Mouse (Mus musculus) midbrain, embryonic 15.5 days (tissue): ENCODE results near the gene Rarb. TPM values are rescaled to one million over a fixed set of nuclear protein-coding genes. Genes with fewer than 3 reads are reported as not detected.
A peak's percentile ranks its signal among the peaks of the same experiment; 100 is the strongest.
"Not testable (repeated sequence)": the region's sequence is repeated elsewhere in the genome, so short reads cannot be mapped to it uniquely, and the experiment has no call there.

Experiments
- ATAC-seq: fragments of 200-750 bp; cut with Nextera tagmentation; replicated peaks from 2 replicates; pipeline ENCODE4 v1.8.0; 2017; ENCODE audit warnings: moderate TSS enrichment
- H3K27ac ChIP-seq: fragments of 300-500 bp; sonication (generic); 2 replicates; pipeline ENCODE4 v1.5.1; 2015; ENCODE audit warnings: mild to moderate bottlenecking, inconsistent platforms
- H3K27me3 ChIP-seq: fragments of 300-500 bp; sonication (generic); replicated peaks from 2 replicates; pipeline ENCODE4 v1.6.1; 2015; ENCODE audit warnings: inconsistent platforms
- H3K36me3 ChIP-seq: fragments of 300-500 bp; sonication (generic); replicated peaks from 2 replicates; pipeline ENCODE4 v1.6.1; 2015; ENCODE audit warnings: inconsistent platforms
- H3K4me1 ChIP-seq: fragments of 300-500 bp; sonication (generic); 2 replicates; pipeline ENCODE4 v1.6.1; 2015; ENCODE audit warnings: inconsistent platforms
- H3K4me2 ChIP-seq: fragments of 300-500 bp; sonication (generic); 2 replicates; pipeline ENCODE4 v1.6.1; 2015; ENCODE audit warnings: inconsistent platforms, mild to moderate bottlenecking, moderate library complexity
- H3K4me3 ChIP-seq: fragments of 300-500 bp; sonication (generic); 2 replicates; pipeline ENCODE4 v1.5.1; 2015; ENCODE audit warnings: mild to moderate bottlenecking, inconsistent platforms
- H3K9ac ChIP-seq: fragments of 300-500 bp; sonication (generic); 2 replicates; pipeline ENCODE4 v1.6.1; 2015; ENCODE audit warnings: mild to moderate bottlenecking, inconsistent platforms
- H3K9me3 ChIP-seq: fragments of 300-500 bp; sonication (generic); 2 replicates; pipeline ENCODE4 v1.6.1; 2016; ENCODE audit warnings: inconsistent platforms
- WGBS: fragments of 180-500 bp; shearing (Covaris S2); methylation state at CpG from one replicate; pipeline ENCODE4 v1.1.7; 2015; ENCODE audit warnings: mixed read lengths; 5-methylcytosine and 5-hydroxymethylcytosine counted together
- polyA plus RNA-seq: library from polyadenylated mRNA; unstranded; fragments of >200 nt; fragmentation: Nextera tagmentation; extraction: Ambion mirVana; gene quantifications from 2 replicates; pipeline ENCODE4 v1.2.1, GENCODE M21; 2015

Rarb gene
- polyA plus RNA-seq, 1 experiment from 2014 or later: 8.1 TPM

DNA sequence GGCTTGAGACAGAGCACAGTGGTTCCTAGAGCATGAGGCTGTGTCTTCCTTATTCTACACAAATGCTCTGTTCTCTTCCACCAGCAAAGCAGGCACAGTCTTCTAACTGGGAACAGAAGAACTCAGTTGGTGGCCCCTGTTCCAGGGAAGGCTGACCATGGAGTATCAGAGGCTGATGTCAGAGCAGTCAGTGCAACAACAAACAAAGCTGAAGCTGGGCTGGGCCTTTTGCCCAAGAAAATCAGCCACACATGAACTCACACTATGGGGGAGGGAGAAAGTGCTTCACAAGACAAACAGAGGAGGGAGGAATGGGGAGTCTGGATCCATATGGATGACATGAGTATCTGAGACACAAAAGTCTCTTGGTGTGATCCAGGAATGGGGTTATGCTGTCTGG lies 56.2 kb downstream of the Rarb start:
- no peaks in the 10 kb centered on the region for H3K27me3 ChIP-seq
- H3K4me1 ChIP-seq: peaks cover 3% of the 10 kb centered on the region; the same call in 1 of the 2 replicates
- no peaks in the 10 kb centered on the region for H3K36me3 ChIP-seq
- H3K27ac ChIP-seq: no peak overlapping the region
- no peak overlapping the region for H3K4me2 ChIP-seq
- H3K9me3 ChIP-seq: no peaks in the 10 kb centered on the region
- H3K4me3 ChIP-seq: no peak overlapping the region
- ATAC-seq: no peak
- no peak overlapping the region for H3K9ac ChIP-seq

DNA sequence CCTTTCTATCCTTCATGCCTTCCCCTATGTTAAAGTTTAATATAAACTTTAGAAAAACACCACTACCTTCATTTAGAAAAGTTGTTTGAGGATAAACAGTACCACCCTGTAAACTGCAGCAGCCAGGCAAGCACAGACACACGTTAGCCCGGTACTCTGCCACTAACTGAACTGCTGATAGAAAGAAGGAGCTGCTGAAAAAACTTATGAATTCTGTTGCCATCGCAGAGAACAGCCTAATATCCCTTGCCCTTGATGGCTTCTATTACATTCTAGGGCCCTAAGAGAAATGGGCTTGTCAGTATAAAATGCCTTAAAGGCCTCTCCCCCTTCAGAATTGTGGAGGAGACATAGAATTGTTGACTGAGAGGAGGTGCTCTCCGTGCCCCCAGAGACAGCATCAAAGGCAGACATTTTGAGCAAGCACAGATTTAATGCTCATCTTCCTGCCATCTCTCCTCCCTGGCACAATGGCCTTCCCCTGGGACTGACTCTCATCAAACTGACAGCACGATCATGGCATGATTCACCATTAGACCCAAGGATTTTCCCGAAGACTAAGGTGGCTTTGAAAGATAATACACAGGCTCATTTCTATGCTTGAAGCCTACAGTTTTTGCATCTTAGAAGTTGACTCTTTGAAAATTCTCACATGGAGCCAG lies 60.1 kb downstream of the Rarb start:
- ATAC-seq: peak; percentile 63
- 53% methylated on average over 6 of the region's 6 CpGs for WGBS
- H3K4me3 ChIP-seq: no peak overlapping the region

GRCm38 (mm10) chr14:16755601-16756000 lies 63.4 kb downstream of the Rarb start:
- ATAC-seq, H3K9ac ChIP-seq, H3K9me3 ChIP-seq, H3K4me1 ChIP-seq, H3K27ac ChIP-seq, H3K4me2 ChIP-seq, H3K27me3 ChIP-seq, H3K36me3 ChIP-seq, H3K4me3 ChIP-seq: not testable (repeated sequence)
- 94% methylated on average over 1 of the region's 1 CpGs for WGBS

More for the DNA sequence above, 60.1 kb downstream of the Rarb start:
- Histone ChIP-seq H3K4me1 (peaks cover 3% of the 10 kb centered on the region; the same call in 1 of the 2 replicates), H3K27ac (no peak overlapping the region), H3K9ac (no peak overlapping the region), H3K36me3 (no peaks in the 10 kb centered on the region), H3K4me2 (no peak overlapping the region), H3K9me3 (no peaks in the 10 kb centered on the region), H3K27me3 (no peaks in the 10 kb centered on the region)

DNA sequence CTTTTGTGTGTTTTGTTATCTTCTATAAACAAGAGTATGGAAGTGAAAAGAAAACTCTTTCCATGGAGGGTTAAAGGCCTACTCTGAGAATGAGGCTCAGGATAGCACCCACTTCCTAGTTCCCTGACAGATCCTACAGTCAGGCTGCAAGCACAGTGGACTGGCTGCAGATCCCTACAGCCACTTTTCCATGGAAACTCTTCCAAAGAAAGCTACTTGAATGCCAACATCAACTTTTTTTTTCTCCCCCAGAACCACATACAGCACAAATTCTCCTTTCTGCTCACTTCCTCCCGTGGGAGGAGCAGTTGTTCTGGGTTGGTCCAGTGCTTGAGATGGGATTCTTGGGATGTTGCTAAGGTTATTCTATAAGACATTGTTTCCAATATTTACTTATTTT lies 66.3 kb downstream of the Rarb start:
- Histone ChIP-seq H3K27me3 (no peaks in the 10 kb centered on the region), H3K36me3 (no peaks in the 10 kb centered on the region), H3K9ac (no peak overlapping the region), H3K9me3 (no peaks in the 10 kb centered on the region), H3K27ac (no peak overlapping the region), H3K4me2 (no peak overlapping the region), H3K4me1 (no peaks in the 10 kb centered on the region), H3K4me3 (no peak overlapping the region)
- 70% methylated on average over 1 of the region's 1 CpGs for WGBS
- ATAC-seq: no peak

- WGBS: 86% methylated on average over 2 of the region's 2 CpGs
- H3K9me3 ChIP-seq: no peaks in the 10 kb centered on the region
- no peaks in the 10 kb centered on the region for H3K4me1 ChIP-seq
- ATAC-seq: no peak
- no peak overlapping the region for H3K4me2 ChIP-seq
- H3K27ac ChIP-seq: no peak overlapping the region
- no peak overlapping the region for H3K9ac ChIP-seq
- H3K27me3 ChIP-seq: no peaks in the 10 kb centered on the region
- no peaks in the 10 kb centered on the region for H3K36me3 ChIP-seq
- H3K4me3 ChIP-seq: no peak overlapping the region
Measured at GRCm38 (mm10) chr14:16746982-16747578, 71.9 kb downstream of the Rarb start.

DNA sequence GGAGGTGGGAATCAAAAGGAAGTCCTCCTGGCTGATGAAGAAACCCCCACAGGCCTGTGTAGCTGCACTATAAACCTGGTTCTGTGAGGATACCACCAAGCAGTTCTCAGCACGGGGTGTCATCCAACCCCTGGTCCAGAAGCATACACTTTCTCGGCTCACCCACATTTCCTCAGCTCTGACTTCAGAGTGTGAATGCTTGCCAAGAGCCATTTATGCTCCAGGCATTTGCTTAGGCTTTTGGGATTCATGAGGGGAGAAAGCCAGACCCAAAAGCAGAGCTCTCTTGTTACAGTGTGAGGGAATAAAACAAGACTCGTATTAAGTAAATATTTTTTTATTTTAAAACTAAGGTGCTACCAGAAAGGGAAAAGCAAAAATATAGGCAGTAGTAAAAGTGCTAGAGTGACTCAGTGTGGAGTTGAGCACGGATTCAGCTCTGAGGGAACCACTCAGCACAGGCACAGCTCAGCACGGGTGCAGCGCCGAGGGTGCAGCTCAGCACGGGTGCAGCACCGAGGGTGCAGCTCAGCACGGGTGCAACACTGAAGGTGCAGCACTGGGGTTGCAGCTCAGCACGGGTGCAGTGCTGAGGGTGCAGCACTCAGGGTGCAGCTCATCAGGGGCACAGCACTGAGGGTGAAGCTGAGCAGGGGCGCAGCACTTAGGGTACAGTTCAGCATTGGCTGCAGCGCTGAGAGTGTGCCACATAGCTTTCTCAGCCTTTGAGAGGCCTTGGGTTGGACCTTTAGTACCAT lies 77.8 kb downstream of the Rarb start:
- Histone ChIP-seq H3K36me3 (no peaks in the 10 kb centered on the region), H3K4me3 (no peak overlapping the region), H3K4me1 (no peaks in the 10 kb centered on the region), H3K27ac (no peak overlapping the region), H3K9me3 (no peaks in the 10 kb centered on the region), H3K4me2 (no peak overlapping the region), H3K27me3 (0 out of 2 replicates have a peak, but pooled peaks cover 6% of the 10 kb centered on the region), H3K9ac (no peak overlapping the region)
- WGBS: 83% methylated on average over 13 of the region's 13 CpGs
- ATAC-seq: no peak; the same call in 1 of the 2 replicates

DNA sequence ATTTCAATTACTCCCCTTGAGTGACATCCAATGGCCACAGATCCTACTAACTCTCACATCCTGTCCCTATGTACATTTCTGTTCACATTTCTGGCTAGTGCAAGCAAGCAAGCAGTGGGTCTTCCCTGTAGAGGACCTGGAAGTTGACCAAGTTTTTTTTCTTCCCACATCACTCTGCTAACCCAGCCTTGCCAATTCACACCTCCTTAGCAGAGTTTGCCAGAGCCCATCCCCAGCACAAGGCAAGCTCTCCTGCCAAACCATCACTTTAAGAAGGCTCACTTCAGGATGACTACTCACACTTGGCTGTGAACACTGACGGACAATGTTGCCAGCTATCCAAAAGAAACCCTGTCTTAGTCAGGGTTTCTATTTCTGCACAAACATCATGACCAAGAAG lies 80.4 kb downstream of the Rarb start:
- Histone ChIP-seq H3K4me2 (no peak overlapping the region), H3K4me1 (peaks cover 10% of the 10 kb centered on the region), H3K27ac (no peak overlapping the region), H3K9me3 (no peaks in the 10 kb centered on the region), H3K9ac (no peak overlapping the region), H3K36me3 (no peaks in the 10 kb centered on the region), H3K27me3 (peaks cover 11% of the 10 kb centered on the region; the same call in 1 of the 2 replicates), H3K4me3 (no peak overlapping the region)
- 85% methylated on average over 1 of the region's 1 CpGs for WGBS
- no peak for ATAC-seq

DNA sequence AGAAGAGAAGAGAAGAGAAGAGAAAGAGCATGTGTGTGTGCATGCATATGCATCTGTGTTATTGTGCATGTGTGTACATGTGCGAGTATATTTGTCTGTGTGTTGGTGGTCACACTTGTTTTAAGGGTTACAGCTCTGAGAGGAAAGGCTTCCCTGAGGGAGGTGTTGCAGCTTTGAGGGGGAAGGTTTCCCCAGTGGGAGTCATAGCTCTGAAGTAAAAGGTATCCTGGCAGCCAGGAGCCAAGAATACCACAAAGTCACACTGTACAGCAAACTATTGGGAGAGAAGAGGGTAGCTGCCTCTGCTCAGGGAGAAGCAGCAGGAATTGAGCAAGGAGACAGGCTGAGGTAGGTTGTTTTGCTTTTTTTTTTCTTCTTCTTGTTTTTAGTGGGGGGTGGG lies 81.2 kb downstream of the Rarb start:
- no peak for ATAC-seq
- Histone ChIP-seq H3K27me3 (peaks cover 11% of the 10 kb centered on the region; the same call in 1 of the 2 replicates), H3K4me2 (no peak overlapping the region), H3K4me1 (peaks cover 17% of the 10 kb centered on the region), H3K27ac (no peak overlapping the region), H3K9ac (no peak overlapping the region), H3K9me3 (no peaks in the 10 kb centered on the region), H3K36me3 (no peaks in the 10 kb centered on the region), H3K4me3 (no peak overlapping the region)
- 93% methylated on average over 1 of the region's 1 CpGs for WGBS

- Histone ChIP-seq H3K4me3 (no peak overlapping the region), H3K9ac (no peak overlapping the region), H3K27me3 (peaks cover 12% of the 10 kb centered on the region; the same call in 1 of the 2 replicates), H3K4me1 (peaks cover 17% of the 10 kb centered on the region), H3K4me2 (no peak overlapping the region), H3K27ac (no peak overlapping the region), H3K36me3 (no peaks in the 10 kb centered on the region), H3K9me3 (no peaks in the 10 kb centered on the region)
- 43% methylated on average over 4 of the region's 4 CpGs for WGBS
- no peak for ATAC-seq
Measured at GRCm38 (mm10) chr14:16735331-16736012, 83.5 kb downstream of the Rarb start.

GRCm38 (mm10) chr14:16733595-16734298 lies 85.2 kb downstream of the Rarb start:
- Histone ChIP-seq H3K27ac (no peak overlapping the region), H3K36me3 (no peaks in the 10 kb centered on the region), H3K4me3 (no peak overlapping the region), H3K27me3 (peaks cover 12% of the 10 kb centered on the region; the same call in 1 of the 2 replicates), H3K4me1 (peaks cover 17% of the 10 kb centered on the region), H3K4me2 (0 out of 2 replicates have a peak overlapping the region, but pooled peaks have one; percentile 6), H3K9ac (no peak overlapping the region), H3K9me3 (no peaks in the 10 kb centered on the region)
- peak; percentile 88 for ATAC-seq
- WGBS: 10% methylated on average over 9 of the region's 9 CpGs

DNA sequence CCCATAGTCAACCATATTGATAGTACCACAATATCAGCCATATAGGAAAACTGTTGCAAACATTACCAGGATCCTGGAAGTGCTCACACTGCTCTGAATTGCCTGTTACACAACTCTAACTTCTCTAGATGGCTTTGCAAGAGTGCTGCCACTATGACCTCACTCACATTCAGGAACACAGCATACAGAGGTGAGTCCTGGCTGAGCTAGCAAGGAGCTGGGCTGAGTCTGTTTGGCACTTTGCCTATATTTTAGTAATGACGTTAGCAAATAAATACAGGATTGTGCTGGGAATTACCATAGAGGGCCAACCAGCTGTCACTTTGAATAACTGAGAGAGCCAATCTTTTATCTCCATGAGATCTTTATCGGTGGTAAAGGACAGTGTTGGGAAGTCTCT lies 86.9 kb downstream of the Rarb start:
- Histone ChIP-seq H3K4me2 (no peak overlapping the region), H3K9ac (no peak overlapping the region), H3K4me3 (no peak overlapping the region), H3K36me3 (no peaks in the 10 kb centered on the region), H3K27me3 (peaks cover 9% of the 10 kb centered on the region; the same call in 1 of the 2 replicates), H3K27ac (no peak overlapping the region), H3K4me1 (peaks cover 17% of the 10 kb centered on the region), H3K9me3 (no peaks in the 10 kb centered on the region)
- no peak for ATAC-seq
- 42% methylated on average over 2 of the region's 2 CpGs for WGBS
